Mouse (Mus musculus) left cerebral cortex, adult 11 months (tissue): Measurements from ENCODE around the gene Banp.

ENCODE experiments used
- DNase-seq: peaks from one replicate; pipeline ENCODE4 v3.0.0; 2022; ENCODE audit warnings: low spot score

The Banp gene

GRCm38 (mm10) chr8:122018046-122018831 lies 68.7 kb downstream of the Banp start:
- peak; percentile 24 for DNase-seq

GRCm38 (mm10) chr8:122019162-122019561 lies 69.6 kb downstream of the Banp start:
- no peak for DNase-seq

- DNase-seq = no peak
Observed at GRCm38 (mm10) chr8:122020050-122020771, 70.7 kb downstream of the Banp start.

GRCm38 (mm10) chr8:122021725-122022124 lies 72.2 kb downstream of the Banp start:
- no peak for DNase-seq

DNA sequence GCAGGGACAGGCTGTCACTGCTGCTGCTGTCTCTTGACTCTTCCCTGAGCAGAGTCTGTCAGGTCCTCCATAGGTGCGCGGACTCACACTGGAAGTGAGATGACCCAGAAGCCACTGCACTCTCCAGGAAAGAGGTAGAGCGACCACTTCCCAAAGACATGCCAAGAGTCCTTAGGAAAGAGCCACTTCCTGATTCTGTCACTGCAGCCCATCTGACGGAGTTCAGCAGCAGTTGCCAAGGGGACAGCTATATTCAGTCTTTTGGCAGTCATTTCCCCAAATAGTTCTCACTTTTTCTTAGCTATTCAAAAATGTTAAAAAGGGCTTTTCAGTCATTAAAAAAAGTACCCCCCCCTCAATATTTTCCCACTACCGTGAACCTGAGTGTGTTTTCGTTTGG lies 72.7 kb downstream of the Banp start:
- DNase-seq = no peak

- DNase-seq = no peak
Observed at GRCm38 (mm10) chr8:122022705-122023104, 73.2 kb downstream of the Banp start.

DNA sequence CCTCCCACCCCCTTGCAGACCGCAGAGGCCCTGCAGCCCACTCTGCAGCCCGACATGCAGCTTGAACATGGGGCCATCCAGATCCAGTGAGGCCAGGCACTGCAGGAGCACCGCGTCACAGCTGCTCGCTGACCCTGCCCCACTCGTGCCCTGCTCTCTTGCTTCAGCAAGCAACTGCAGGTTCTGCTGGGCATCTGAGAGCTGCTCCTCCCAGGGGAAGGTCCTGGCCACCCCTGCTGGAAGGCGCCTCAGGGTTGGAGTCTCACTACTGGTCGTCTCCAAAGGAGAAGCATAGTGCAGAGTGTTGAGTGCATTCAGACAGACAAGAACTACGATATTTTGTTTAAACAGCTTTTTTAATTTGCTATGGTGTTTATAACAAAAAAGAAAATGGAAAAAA lies 76.0 kb downstream of the Banp start:
- DNase-seq = no peak

DNA sequence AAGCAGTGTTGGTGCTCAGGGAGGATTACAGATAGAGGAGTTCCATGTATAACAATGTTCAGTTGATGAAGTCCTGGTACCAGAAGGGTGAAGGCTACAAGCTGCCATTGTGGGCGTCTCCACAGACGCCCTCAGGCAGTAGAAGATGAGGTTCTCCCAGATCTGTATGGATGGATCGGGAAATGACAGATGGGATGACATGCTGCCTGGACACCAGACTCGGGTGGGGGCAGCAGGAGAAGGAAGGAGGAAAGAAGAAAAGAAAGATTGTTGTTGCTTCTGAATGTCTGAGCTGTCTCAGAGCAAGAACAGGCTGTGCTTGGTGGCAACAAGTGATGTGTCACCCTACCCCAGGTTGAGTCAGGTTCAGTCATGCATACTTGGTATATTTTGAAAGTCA lies 78.6 kb downstream of the Banp start:
- no peak for DNase-seq

DNA sequence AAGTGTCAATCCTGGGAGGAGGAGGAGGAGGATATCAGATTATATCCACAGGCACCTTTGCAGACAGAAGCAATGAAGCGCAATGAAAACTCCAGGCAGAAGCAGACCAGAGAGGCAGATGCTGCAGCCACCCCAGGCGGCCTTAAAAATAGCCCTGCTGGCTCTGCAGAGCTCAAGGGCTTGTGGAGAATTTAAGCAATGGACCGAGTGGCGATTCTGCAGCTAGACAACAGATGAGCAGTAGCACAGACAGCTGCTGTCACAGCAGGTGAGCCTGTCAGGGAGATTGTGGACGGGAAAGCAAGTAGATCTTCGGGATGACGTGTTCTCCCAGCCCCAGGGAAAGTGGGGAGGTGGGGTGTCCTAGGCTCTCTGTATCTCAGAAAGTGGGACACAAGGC lies 81.4 kb downstream of the Banp start:
- no peak for DNase-seq

DNA sequence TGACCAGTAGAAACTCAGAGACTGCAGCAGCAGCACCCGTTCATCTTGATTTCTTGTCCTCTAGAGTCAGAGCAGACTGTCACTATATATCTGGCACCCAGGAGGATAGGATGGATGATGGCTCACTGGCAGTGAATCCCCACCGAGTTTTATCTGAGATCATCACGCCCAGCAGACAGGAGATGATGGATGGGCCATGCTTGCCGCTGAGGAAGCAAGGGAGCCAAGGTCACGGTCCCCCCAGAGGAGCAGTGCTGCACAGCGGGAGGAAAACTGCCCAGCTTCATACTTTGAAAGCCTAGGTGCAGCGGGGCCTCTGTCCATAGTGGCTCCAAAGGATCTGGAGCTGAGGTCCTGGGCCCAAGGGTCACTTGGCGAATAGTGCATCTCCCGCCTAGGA lies 83.2 kb downstream of the Banp start:
- DNase-seq = no peak

DNA sequence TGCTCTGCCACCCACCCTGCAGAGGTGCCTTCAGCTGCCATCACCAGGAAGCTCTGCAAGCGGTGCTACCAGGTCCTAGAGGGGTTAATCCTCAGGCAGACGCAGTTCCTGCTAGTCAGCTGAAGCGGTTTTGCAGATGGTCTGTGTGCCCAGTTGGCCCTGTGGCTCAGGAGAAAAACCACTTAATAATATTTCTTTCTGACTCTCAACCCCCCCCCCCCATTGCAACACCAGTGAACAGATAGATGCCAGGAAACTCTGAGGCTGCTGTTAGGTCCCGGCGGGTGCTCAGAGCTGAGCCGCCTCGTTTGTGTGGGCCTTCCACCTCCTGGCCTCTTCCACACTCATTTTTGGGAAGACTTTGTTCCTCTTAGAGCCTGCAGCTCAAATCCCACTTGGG lies 86.0 kb downstream of the Banp start:
- no peak for DNase-seq

GRCm38 (mm10) chr8:122036325-122036724 lies 86.8 kb downstream of the Banp start:
- DNase-seq = no peak

DNA sequence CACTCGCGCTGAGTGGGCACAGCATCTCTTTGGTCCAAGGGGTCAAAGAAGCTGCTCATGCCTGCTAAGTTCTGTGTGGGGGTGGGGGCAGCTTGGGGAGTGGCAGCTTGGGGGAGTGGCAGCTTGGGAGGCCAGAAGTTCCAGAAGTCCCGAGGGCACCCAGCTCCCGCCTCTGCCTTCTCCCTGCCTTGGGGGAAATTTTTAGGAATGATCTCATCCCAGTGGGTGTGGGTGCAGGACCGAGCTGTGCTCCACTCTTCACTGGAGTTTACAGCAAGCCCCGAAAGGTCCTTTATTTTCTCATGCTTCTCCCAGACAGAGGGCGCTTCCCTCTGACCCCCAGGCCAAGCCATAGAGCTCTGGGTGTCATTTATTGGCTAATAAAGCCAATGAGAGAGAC lies 87.7 kb downstream of the Banp start:
- DNase-seq = no peak

DNA sequence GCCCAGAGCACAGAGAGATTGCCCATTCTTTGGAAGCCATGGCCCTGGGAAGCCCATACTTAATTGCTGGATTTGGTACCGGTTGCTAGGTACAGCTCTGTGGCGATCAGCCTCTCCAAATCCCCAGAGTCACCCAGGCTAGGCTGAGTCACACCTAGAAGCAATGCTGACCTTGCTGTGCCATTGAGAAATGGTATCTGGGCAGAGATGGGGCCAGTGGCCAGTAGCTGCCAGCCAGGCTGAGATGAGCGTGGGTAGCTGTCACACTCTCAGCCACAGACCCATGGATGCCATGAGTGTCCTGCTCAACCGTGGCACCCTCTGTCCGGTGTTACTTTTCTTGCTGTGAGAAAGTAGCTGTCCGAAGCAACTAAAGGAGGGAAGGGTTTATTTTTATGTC lies 88.5 kb downstream of the Banp start:
- DNase-seq = no peak

- no peak for DNase-seq
Observed at GRCm38 (mm10) chr8:122039452-122039851, 89.9 kb downstream of the Banp start.

GRCm38 (mm10) chr8:122047206-122047870 lies 97.8 kb downstream of the Banp start:
- no peak for DNase-seq

DNA sequence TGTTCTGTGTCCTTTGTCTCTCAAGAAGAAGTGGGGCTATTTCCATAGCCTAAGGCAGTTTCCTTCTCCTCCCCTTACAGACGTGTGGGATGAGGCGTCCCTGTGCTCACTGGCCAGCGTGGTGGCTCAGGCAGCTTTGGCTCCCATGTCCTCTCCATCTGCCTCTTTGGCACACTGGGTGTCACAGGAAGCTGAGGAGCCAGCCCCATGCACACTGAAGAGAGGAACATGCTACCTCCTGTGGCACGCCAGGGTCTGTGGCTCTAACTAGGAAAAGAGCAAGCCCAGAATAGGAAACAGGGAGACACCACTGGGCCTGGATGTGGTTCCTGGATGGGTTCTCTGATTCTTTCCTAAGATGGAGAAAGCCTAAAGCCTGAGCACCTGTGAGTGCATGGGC lies 99.7 kb downstream of the Banp start:
- DNase-seq = no peak

GRCm38 (mm10) chr8:122049923-122050322 lies 100.4 kb downstream of the Banp start:
- no peak for DNase-seq

- no peak for DNase-seq
Observed at GRCm38 (mm10) chr8:122050620-122051019, 101.1 kb downstream of the Banp start.

DNA sequence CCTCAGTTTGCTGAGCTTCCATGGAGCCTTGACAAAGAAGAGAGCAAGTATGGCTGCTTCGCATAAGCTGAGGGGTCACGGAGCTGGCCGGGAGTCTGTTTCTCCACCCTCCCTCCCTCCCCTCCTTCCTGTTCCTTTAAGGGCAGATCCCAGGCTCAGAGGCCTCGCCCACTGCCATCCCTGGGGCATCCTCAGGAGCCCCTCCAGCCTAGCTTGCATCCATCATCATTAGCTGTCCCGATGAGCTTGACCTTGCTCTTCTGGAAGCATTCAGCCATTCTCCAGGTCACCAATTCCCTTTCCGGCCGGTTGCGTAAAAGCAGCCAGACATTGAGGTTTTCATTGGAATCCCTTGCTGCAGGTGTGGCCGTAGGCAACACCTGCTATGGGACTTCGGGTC lies 105.8 kb downstream of the Banp start:
- no peak for DNase-seq

GRCm38 (mm10) chr8:122056113-122056512 lies 106.6 kb downstream of the Banp start:
- no peak for DNase-seq

- DNase-seq = no peak
Observed at GRCm38 (mm10) chr8:122056882-122057281, 107.3 kb downstream of the Banp start.

DNA sequence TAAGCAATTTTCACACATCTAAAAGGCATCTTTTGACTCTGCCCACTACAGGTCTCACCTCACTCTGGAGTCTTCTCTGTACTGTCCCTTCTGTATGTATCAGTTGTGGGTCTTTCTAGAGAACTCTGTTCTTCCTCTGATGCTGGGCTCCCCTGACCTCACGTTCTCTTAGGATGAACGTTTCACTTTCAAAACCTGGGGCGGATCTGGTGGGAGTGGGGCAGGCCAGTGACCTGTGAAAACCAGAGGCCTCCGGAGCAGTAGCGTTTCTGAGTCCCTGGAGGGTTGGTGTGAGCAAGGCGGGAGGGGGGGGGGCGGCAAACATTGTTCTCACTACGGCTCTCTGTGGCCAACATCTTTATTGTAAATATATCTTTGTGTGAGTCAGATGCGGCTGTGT lies 109.0 kb downstream of the Banp start:
- no peak for DNase-seq
